Mouse (Mus musculus) limb, embryonic 14.5 days (tissue): ENCODE measurements at regions not wholly inside any gene's neighbourhood (a gene's known extent, or its start where the extent isn't known, plus 50 kb on each side); places are given as distances from the start of the nearest gene placed in this dataset.

ENCODE experiments used
- ATAC-seq: fragments of 200-750 bp; cut with Nextera tagmentation; 2 replicates; pipeline ENCODE4 v1.8.0; 2017; ENCODE audit warnings: low read depth, moderate number of reproducible peaks, moderate TSS enrichment; ENCODE audit not compliant: low FRiP score
- DNase-seq: peaks from one replicate; pipeline ENCODE4 v3.0.0-alpha.2; 2015; ENCODE audit warnings: low spot score
- H3K27ac ChIP-seq: fragments of 300-500 bp; sonication (generic); replicated peaks from 2 replicates; pipeline ENCODE4 v1.5.1; 2014; ENCODE audit warnings: low read depth, mild to moderate bottlenecking, low read length, moderate library complexity, mixed read lengths
- H3K27me3 ChIP-seq: fragments of 300-500 bp; sonication (generic); 2 replicates; pipeline ENCODE4 v1.6.1; 2014; ENCODE audit warnings: low read length, mixed read lengths; ENCODE audit not compliant: control insufficient read depth, insufficient read depth
- H3K36me3 ChIP-seq: fragments of 300-500 bp; sonication (generic); 2 replicates; pipeline ENCODE4 v1.6.1; 2014; ENCODE audit warnings: mild to moderate bottlenecking, low read length, moderate library complexity, mixed read lengths; ENCODE audit not compliant: control insufficient read depth, insufficient read depth
- H3K4me1 ChIP-seq: fragments of 300-500 bp; sonication (generic); 2 replicates; pipeline ENCODE4 v1.6.1; 2014; ENCODE audit warnings: antibody characterized with exemption, low read length, mixed read lengths; ENCODE audit not compliant: control insufficient read depth, insufficient read depth
- H3K4me2 ChIP-seq: fragments of 300-500 bp; sonication (generic); replicated peaks from 2 replicates; pipeline ENCODE4 v1.6.1; 2014; ENCODE audit warnings: low read depth, mild to moderate bottlenecking, low read length, moderate library complexity; ENCODE audit not compliant: severe bottlenecking
- H3K4me3 ChIP-seq: fragments of 300-500 bp; sonication (generic); replicated peaks from 2 replicates; pipeline ENCODE4 v1.5.1; 2014; ENCODE audit warnings: low read length
- H3K9ac ChIP-seq: fragments of 300-500 bp; sonication (generic); 2 replicates; pipeline ENCODE4 v1.6.1; 2014; ENCODE audit warnings: mild to moderate bottlenecking, low read depth, low read length, moderate library complexity; ENCODE audit not compliant: severe bottlenecking
- H3K9me3 ChIP-seq: fragments of 300-500 bp; sonication (generic); 2 replicates; pipeline ENCODE4 v1.6.1; 2016; ENCODE audit warnings: low read length; ENCODE audit not compliant: control insufficient read depth
- POLR2A ChIP-seq: fragments of 200-500 bp; IDR thresholded peaks from 2 replicates; pipeline ENCODE4 v1.8.0; 2012; ENCODE audit warnings: inconsistent platforms, mild to moderate bottlenecking, moderate library complexity, borderline replicate concordance; ENCODE audit not compliant: insufficient read depth, insufficient read length; ENCODE audit errors: extremely low read depth
- WGBS: fragments of 180-500 bp; shearing (Covaris S2); extraction: QIAGEN DNeasy Blood & Tissue Kit; methylation state at CpG from one replicate; pipeline ENCODE4 v1.1.7; 2014; 5-methylcytosine and 5-hydroxymethylcytosine counted together

DNA sequence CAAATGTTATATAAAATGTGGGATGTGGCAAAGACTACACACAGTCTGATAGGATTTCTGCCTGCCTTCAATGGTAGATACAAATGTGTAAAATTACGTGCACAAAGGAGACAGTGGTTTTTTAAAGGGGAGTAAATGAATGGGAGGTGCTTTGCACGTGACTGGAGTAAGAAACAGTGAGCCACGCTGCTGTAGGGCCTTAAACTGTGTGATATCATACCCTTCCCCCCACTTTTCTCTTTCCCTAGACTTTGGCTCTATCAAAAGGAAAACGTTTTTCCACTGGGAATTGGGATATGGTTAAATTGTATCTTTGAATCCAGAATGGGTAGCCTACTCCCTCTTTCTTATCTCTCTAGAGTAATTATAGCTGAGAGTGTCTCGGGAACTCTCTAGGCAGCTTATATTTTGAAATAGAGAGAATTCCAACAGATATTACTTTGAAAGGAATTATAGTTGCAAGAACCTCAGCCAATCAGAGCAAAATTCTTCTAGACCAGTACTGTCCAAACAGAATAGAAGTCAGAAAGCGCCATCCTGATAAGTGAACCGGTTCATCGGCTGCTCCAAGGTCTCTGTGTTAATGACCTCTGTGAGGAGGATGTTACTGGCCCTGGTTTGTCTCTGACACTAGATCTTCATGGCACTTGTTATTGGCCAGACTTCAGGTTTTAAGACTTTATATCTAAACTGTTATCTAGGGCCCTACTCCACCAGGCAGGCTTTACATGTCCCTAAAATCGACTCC, 195.5 kb downstream of the Gm19410 start:
- ATAC-seq (no peak), DNase-seq (no peak)
- Histone ChIP-seq H3K27ac (peak overlapping the region; percentile 26; the same call in 1 of the 2 replicates), H3K27me3 (no peaks in the 10 kb centered on the region), H3K9me3 (no peaks in the 10 kb centered on the region), H3K9ac (no peak overlapping the region), H3K4me3 (no peak overlapping the region), H3K4me2 (no peak overlapping the region), H3K36me3 (no peaks in the 10 kb centered on the region), H3K4me1 (peaks cover 23% of the 10 kb centered on the region)
- WGBS, result 60% methylated on average over 9 of the region's 9 CpGs
- no peak for TF ChIP-seq POLR2A

DNA sequence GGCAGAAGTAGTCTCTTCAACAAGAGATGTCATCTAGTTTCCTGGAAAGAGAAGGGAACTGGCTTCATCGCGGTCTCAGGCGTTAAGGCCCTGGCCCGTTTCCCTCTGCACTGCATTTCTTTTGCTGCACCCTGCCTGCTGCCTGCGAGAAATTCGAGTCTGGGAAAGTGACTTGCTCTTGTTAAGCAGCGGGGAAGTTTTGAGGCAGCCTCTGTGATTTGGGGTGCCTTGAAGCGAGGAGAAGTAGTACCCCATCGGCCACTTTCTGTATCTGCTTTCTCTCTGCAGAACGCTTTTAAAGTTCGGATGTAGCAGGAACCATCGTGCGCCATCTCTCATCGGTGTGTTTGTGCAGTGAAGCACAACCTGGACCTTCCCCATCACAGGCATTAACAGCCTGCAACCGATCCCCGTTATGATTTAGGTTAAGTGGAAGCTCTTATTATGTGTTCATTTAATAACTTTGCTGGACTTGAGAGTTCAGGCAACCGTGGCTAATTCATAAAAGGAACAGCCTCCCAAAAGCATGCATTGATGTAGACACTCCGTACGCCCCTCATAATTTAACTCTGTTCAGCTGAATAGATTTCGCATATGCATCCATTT, 196.1 kb downstream of the Gm19410 start:
- peaks cover 23% of the 10 kb centered on the region for H3K4me1 ChIP-seq
- no peaks in the 10 kb centered on the region for H3K9me3 ChIP-seq
- H3K36me3 ChIP-seq, result no peaks in the 10 kb centered on the region
- peak overlapping the region; percentile 26; the same call in 1 of the 2 replicates for H3K27ac ChIP-seq
- ATAC-seq (no peak; the same call in 1 of the 2 replicates), DNase-seq (no peak)
- no peak for TF ChIP-seq POLR2A
- H3K27me3 ChIP-seq, result no peaks in the 10 kb centered on the region
- H3K4me2 ChIP-seq, result no peak overlapping the region
- H3K4me3 ChIP-seq, result no peak overlapping the region
- 35% methylated on average over 20 of the region's 20 CpGs for WGBS
- H3K9ac ChIP-seq, result no peak overlapping the region

DNA sequence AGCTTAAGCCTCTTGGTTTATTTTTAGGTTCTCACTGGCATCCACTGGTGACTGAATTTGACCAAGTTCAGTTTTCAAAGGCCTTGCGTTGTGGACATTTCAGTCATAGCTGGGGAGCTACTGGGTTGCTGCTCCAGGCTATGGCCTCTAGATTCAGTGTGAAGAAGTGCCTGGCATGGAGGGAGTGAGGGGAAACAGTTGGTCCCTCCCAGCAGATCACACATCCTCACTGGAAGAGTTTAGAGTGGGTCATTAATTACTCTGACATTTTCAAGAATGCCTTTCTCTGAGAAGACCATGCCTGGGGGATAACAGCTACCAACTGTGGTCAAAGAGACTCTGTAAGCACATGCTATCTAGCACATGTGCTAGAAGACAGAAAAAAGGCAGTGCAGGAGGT, 199.3 kb downstream of the Gm19410 start:
- WGBS, result 18% methylated on average over 1 of the region's 1 CpGs
- H3K4me2 ChIP-seq, result no peak overlapping the region
- no peaks in the 10 kb centered on the region for H3K27me3 ChIP-seq
- DNase-seq (no peak), ATAC-seq (no peak)
- no peak for TF ChIP-seq POLR2A
- no peak overlapping the region for H3K4me3 ChIP-seq
- H3K4me1 ChIP-seq, result peaks cover 14% of the 10 kb centered on the region
- H3K9me3 ChIP-seq, result no peaks in the 10 kb centered on the region
- H3K27ac ChIP-seq, result no peak overlapping the region
- no peaks in the 10 kb centered on the region for H3K36me3 ChIP-seq
- no peak overlapping the region for H3K9ac ChIP-seq

DNA sequence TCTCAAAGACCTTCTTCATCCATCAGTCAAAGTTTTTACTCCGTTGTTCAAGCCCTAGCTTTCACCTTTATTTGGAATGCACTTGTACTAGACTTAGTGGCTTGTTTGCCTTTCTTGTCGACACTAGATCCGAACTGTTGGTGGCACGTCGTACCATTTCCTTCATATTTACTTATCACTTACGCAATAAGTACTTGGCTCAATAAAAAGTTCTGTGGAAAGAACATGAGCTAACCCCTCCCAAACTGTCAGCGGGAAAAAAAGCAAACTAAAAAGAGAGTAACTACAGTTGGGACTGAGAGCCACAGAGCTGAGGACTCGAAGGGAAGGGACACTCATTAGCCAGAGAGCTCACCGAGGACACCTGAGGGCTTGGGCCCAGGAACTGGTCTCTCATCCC, 202.8 kb downstream of the Gm19410 start:
- H3K9ac ChIP-seq, result no peak overlapping the region
- no peak overlapping the region for H3K27ac ChIP-seq
- DNase-seq (no peak), ATAC-seq (no peak)
- H3K4me1 ChIP-seq, result no peaks in the 10 kb centered on the region
- H3K36me3 ChIP-seq, result no peaks in the 10 kb centered on the region
- no peak overlapping the region for H3K4me2 ChIP-seq
- 84% methylated on average over 9 of the region's 9 CpGs for WGBS
- H3K9me3 ChIP-seq, result no peaks in the 10 kb centered on the region
- H3K4me3 ChIP-seq, result no peak overlapping the region
- no peaks in the 10 kb centered on the region for H3K27me3 ChIP-seq
- TF ChIP-seq POLR2A, result no peak

DNA sequence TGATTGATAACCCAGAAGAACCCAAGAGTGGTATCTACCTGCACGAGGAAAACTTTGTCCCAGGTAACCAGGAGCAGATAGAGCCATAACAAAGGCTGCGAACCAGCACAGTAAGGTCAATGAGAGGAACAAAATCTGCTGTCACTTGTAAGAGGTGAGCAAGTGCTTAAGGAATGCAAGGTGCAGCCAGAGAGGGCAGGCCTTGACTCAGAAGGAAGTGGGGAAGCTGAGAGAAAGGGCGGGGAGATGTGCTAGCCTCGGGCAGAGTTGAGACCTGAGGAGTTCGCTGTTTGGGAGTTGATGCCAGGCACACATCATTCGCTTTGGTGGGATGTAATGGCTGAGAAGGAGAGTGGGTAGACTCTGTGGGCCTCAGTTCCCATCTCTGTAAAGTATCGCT, 205.5 kb downstream of the Gm19410 start:
- no peak overlapping the region for H3K27ac ChIP-seq
- H3K27me3 ChIP-seq, result no peaks in the 10 kb centered on the region
- no peak overlapping the region for H3K9ac ChIP-seq
- peaks cover 13% of the 10 kb centered on the region; the same call in 1 of the 2 replicates for H3K4me1 ChIP-seq
- no peak for TF ChIP-seq POLR2A
- WGBS, result 80% methylated on average over 7 of the region's 7 CpGs
- no peak overlapping the region for H3K4me3 ChIP-seq
- no peak overlapping the region for H3K4me2 ChIP-seq
- no peaks in the 10 kb centered on the region for H3K36me3 ChIP-seq
- DNase-seq (no peak), ATAC-seq (no peak)
- no peaks in the 10 kb centered on the region for H3K9me3 ChIP-seq
